Mouse (Mus musculus) liver, postnatal 0 days (tissue): ENCODE measurements around the gene Ces1d.
"Not testable (repeated sequence)": the region's sequence is repeated elsewhere in the genome, so short reads cannot be mapped to it uniquely, and the experiment has no call there.

Source experiments
- CTCF ChIP-seq: sonication (generic); IDR thresholded peaks from 2 replicates; pipeline ENCODE4 v1.5.1; 2016; ENCODE audit warnings: antibody characterized with exemption, low read depth
- EP300 ChIP-seq: IDR thresholded peaks from 2 replicates; pipeline ENCODE4 v1.6.1; 2016; ENCODE audit warnings: antibody characterized with exemption, low read depth, mild to moderate bottlenecking

DNA sequence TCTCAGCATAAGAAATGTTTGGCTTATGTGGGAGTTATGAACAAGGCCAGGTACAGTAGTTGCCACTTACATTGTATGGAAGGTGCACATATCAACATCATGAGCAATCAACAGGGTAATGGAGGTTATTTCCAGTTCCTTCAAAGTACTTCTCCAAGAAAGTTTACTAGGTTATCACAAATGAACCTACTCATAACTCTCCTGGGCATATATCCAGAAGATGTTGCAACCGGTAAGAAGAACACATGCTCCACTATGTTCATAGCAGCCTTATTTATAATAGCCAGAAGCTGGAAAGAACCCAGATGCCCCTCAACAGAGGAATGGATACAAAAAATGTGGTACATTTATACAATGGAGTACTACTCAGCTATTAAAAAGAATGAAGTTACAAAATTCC, 28.8 kb upstream of the Ces1d start:
- not testable (repeated sequence) for TF ChIP-seq CTCF, EP300
